Mouse (Mus musculus) layer of hippocampus, postnatal 14 days (tissue): ENCODE measurements around the gene Agap2. TPM values are rescaled to one million over a fixed set of nuclear protein-coding genes. Genes with fewer than 3 reads are reported as not detected.

Source experiments
- DNase-seq, 2 experiments: peaks; one replicate each; pipeline ENCODE4 v3.0.0; 2021 to 2022; ENCODE audit warnings: low spot score in 2 of 2, mixed read lengths in 1 of 2
- long read RNA-seq, 2 experiments: library from polyadenylated mRNA; stranded (forward); transcript quantifications; one replicate each; pipeline ENCODE4 v2.0.0; 2021
- total RNA-seq, 2 experiments: library from RNA; stranded (reverse); gene quantifications; 2 replicates each; pipeline ENCODE4 v1.2.3; 2021

Agap2 gene
- 100 to 1,000 TPM; 719 to 736 TPM for total RNA-seq
- long read RNA-seq, experiment 1, partial matches to known transcripts = 5 of 30 reads
- long read RNA-seq, experiment 1, other reads (novel, unspliced or antisense) = 25 of 30 reads
- long read RNA-seq, experiment 2, full-length matches to known transcripts = 1 of 33 reads
- long read RNA-seq, experiment 2, partial matches to known transcripts = 3 of 33 reads
- long read RNA-seq, experiment 2, other reads (novel, unspliced or antisense) = 29 of 33 reads

GRCm38 (mm10) chr10:127075080-127075479, at the start of gene Agap2:
TSS of gene Agap2 (plus strand) at chr10:127075284.
- DNase-seq = no peak

- peak; percentile 87 to 94 for DNase-seq
These were observed 44.5 kb upstream of the Agap2 start, which contains the start of gene Tsfm for GRCm38 (mm10) chr10:127030336-127031296. TSS of gene Tsfm (minus strand) at chr10:127030840.

- DNase-seq = no peak
These were observed 41.8 kb upstream of the Agap2 start for GRCm38 (mm10) chr10:127033301-127033741.

GRCm38 (mm10) chr10:127036273-127036672, 38.8 kb upstream of the Agap2 start:
- DNase-seq = no peak

GRCm38 (mm10) chr10:127037641-127038040, 37.4 kb upstream of the Agap2 start:
- no peak for DNase-seq

GRCm38 (mm10) chr10:127040569-127041214, 34.4 kb upstream of the Agap2 start:
- DNase-seq = no peak

- DNase-seq = no peak
These were observed 33.8 kb upstream of the Agap2 start, which contains the start of the genes Mettl1 and Eef1akmt3 for GRCm38 (mm10) chr10:127041274-127041766. TSS of gene Mettl1 (plus strand) at chr10:127041414. TSS of gene Eef1akmt3 (minus strand) at chr10:127041513.

- DNase-seq = peak; percentile 91 to 93
These were observed 33.2 kb upstream of the Agap2 start for GRCm38 (mm10) chr10:127041774-127042338.

- no peak for DNase-seq
These were observed 32.5 kb upstream of the Agap2 start for GRCm38 (mm10) chr10:127042468-127043115.

GRCm38 (mm10) chr10:127043187-127043586, 31.9 kb upstream of the Agap2 start:
- DNase-seq = no peak

GRCm38 (mm10) chr10:127047954-127048353, 27.1 kb upstream of the Agap2 start, which contains the start of gene Cyp27b1:
TSS of gene Cyp27b1 (plus strand) at chr10:127048250.
- no peak for DNase-seq

- no peak for DNase-seq
These were observed 26.3 kb upstream of the Agap2 start for GRCm38 (mm10) chr10:127048608-127049394.

- no peak for DNase-seq
These were observed 25.5 kb upstream of the Agap2 start for GRCm38 (mm10) chr10:127049395-127050118.

- no peak for DNase-seq
These were observed 25.0 kb upstream of the Agap2 start for GRCm38 (mm10) chr10:127050119-127050474.

- no peak for DNase-seq
These were observed 20.4 kb upstream of the Agap2 start for GRCm38 (mm10) chr10:127054646-127055045.

GRCm38 (mm10) chr10:127055406-127055805, 19.7 kb upstream of the Agap2 start:
- DNase-seq = no peak

GRCm38 (mm10) chr10:127056490-127056889, 18.6 kb upstream of the Agap2 start:
- DNase-seq = no peak

GRCm38 (mm10) chr10:127058161-127058560, 16.9 kb upstream of the Agap2 start:
- DNase-seq = peak; percentile 69 to 83

GRCm38 (mm10) chr10:127058708-127059107, 16.4 kb upstream of the Agap2 start:
- no peak for DNase-seq
